Mouse (Mus musculus) limb, embryonic 15.5 days (tissue): ENCODE measurements around the gene Tom1l1. TPM values are rescaled to one million over a fixed set of nuclear protein-coding genes. Genes with fewer than 3 reads are reported as not detected.
A peak's percentile ranks its signal among the peaks of the same experiment; 100 is the strongest.

Experiments
- ATAC-seq: fragments of 200-750 bp; cut with Nextera tagmentation; 2 replicates; pipeline ENCODE4 v1.8.0; 2017; ENCODE audit warnings: low read depth, moderate TSS enrichment; ENCODE audit not compliant: insufficient number of reproducible peaks, low FRiP score, low TSS enrichment
- H3K27ac ChIP-seq: fragments of 300-500 bp; sonication (generic); 2 replicates; pipeline ENCODE4 v1.5.1; 2015; ENCODE audit warnings: moderate library complexity, mild to moderate bottlenecking, inconsistent platforms
- H3K27me3 ChIP-seq: fragments of 300-500 bp; sonication (generic); 2 replicates; pipeline ENCODE4 v1.6.1; 2015; ENCODE audit warnings: inconsistent platforms
- H3K36me3 ChIP-seq: fragments of 300-500 bp; sonication (generic); 2 replicates; pipeline ENCODE4 v1.6.1; 2015; ENCODE audit warnings: inconsistent platforms
- H3K4me1 ChIP-seq: fragments of 300-500 bp; sonication (generic); 2 replicates; pipeline ENCODE4 v1.6.1; 2015; ENCODE audit warnings: inconsistent platforms
- H3K4me2 ChIP-seq: fragments of 300-500 bp; sonication (generic); 2 replicates; pipeline ENCODE4 v1.6.1; 2015; ENCODE audit warnings: mild to moderate bottlenecking, inconsistent platforms
- H3K4me3 ChIP-seq: fragments of 300-500 bp; sonication (generic); 2 replicates; pipeline ENCODE4 v1.5.1; 2015; ENCODE audit warnings: mild to moderate bottlenecking, inconsistent platforms
- H3K9ac ChIP-seq: fragments of 300-500 bp; sonication (generic); 2 replicates; pipeline ENCODE4 v1.6.1; 2015; ENCODE audit warnings: inconsistent platforms
- H3K9me3 ChIP-seq: fragments of 300-500 bp; sonication (generic); 2 replicates; pipeline ENCODE4 v1.6.1; 2016; ENCODE audit warnings: inconsistent platforms
- WGBS: fragments of 180-500 bp; shearing (Covaris S2); methylation state at CpG from one replicate; pipeline ENCODE4 v1.1.7; 2015; 5-methylcytosine and 5-hydroxymethylcytosine counted together
- polyA plus RNA-seq: library from polyadenylated mRNA; unstranded; fragments of >200 nt; fragmentation: Nextera tagmentation; extraction: Ambion mirVana; gene quantifications from 2 replicates; pipeline ENCODE4 v1.2.1, GENCODE M21; 2015

Tom1l1 gene
- polyA plus RNA-seq, 1 experiment from 2014 or later = 35.9 TPM

- Histone ChIP-seq H3K9ac (no peak overlapping the region), H3K4me3 (no peak overlapping the region), H3K27me3 (no peaks in the 10 kb centered on the region), H3K4me2 (no peak overlapping the region), H3K27ac (no peak overlapping the region), H3K9me3 (no peaks in the 10 kb centered on the region), H3K36me3 (no peaks in the 10 kb centered on the region), H3K4me1 (peaks cover 15% of the 10 kb centered on the region)
- no peak for ATAC-seq
- 50% methylated on average over 6 of the region's 6 CpGs for WGBS
Observed at GRCm38 (mm10) chr11:90690361-90690760, 2.2 kb upstream of the Tom1l1 start.

DNA sequence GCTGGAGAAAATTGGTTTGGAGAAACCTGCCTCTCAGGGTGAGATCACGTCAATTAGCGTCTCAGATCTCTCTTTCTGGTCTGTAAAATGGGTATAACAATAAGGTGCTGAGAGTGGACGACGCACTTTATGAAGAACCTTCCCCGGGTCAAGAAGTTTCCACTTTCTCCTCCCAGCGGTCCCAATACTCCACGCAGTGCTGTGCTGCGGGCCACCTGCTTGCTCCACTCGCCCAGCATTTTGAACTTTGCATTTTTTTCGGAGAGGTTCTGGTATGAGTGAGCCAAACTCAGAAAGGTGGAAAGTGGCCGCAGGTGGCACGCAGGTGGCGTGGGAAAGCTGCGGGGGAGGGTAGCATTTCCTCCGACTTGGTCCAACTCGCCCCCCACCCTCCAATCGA, 1.1 kb downstream of the Tom1l1 start:
- WGBS = 1% methylated on average over 17 of the region's 17 CpGs
- ATAC-seq = no peak
- H3K4me3 ChIP-seq = peak overlapping the region; percentile 62
- H3K9me3 ChIP-seq = no peaks in the 10 kb centered on the region
- peak overlapping the region; percentile 47 for H3K27ac ChIP-seq
- H3K9ac ChIP-seq = peak overlapping the region; percentile 39
- peaks cover 15% of the 10 kb centered on the region for H3K4me1 ChIP-seq
- H3K27me3 ChIP-seq = no peaks in the 10 kb centered on the region
- no peaks in the 10 kb centered on the region for H3K36me3 ChIP-seq
- peak overlapping the region; percentile 92 for H3K4me2 ChIP-seq

DNA sequence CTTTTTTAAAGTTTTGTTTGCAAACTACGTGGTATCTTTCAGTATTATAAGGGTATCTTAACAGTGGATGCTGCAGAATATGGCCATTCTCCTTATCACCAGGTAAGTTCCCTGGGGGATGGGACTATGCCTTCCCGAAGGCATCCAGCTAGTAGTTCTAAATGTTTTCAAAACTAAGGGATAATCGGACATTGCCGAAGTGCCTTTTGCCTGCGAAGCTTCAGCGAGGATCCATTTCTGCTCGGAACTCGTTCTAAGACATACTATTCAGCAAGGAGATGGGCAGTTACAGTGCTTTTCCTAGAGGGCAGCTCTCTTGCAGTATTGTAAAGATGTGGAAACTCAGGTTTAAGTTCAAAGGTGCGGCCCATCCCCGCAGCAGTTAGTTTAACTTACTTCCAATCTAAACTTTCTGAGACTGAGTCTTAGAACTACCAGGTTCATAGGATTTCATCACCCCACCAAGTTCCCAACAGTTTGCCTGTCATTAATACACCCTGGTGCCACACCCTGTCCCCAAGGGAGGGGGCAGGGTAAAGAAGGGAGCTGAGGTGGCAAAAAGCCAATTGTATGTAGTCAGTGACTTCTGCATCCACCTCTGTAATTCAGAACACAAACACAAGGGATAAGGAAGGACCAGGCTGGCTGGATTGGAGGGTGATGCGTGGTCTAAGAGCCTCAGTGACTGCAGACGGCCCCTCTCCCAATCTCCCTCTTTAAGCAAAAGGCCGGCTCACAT, 1.7 kb downstream of the Tom1l1 start:
- no peak for ATAC-seq

GRCm38 (mm10) chr11:90685196-90685595, 3.0 kb downstream of the Tom1l1 start:
- Histone ChIP-seq H3K4me3 (no peak overlapping the region), H3K36me3 (no peaks in the 10 kb centered on the region), H3K4me1 (peaks cover 15% of the 10 kb centered on the region), H3K27ac (no peak overlapping the region), H3K27me3 (no peaks in the 10 kb centered on the region), H3K9me3 (no peaks in the 10 kb centered on the region), H3K9ac (no peak overlapping the region), H3K4me2 (no peak overlapping the region)
- 70% methylated on average over 6 of the region's 6 CpGs for WGBS
- no peak for ATAC-seq

More for the DNA sequence above, 1.7 kb downstream of the Tom1l1 start:
- Histone ChIP-seq H3K36me3 (no peaks in the 10 kb centered on the region), H3K4me3 (peak overlapping the region; percentile 62), H3K9me3 (no peaks in the 10 kb centered on the region), H3K27me3 (no peaks in the 10 kb centered on the region), H3K27ac (no peak overlapping the region), H3K9ac (peak overlapping the region; percentile 39), H3K4me1 (peaks cover 15% of the 10 kb centered on the region), H3K4me2 (peak overlapping the region; percentile 92)
- WGBS = 70% methylated on average over 13 of the region's 13 CpGs

- no peak for ATAC-seq
- Histone ChIP-seq H3K9me3 (no peaks in the 10 kb centered on the region), H3K4me1 (peaks cover 15% of the 10 kb centered on the region), H3K4me2 (no peak overlapping the region), H3K36me3 (no peaks in the 10 kb centered on the region), H3K9ac (no peak overlapping the region), H3K4me3 (no peak overlapping the region), H3K27me3 (no peaks in the 10 kb centered on the region), H3K27ac (no peak overlapping the region)
- 56% methylated on average over 6 of the region's 6 CpGs for WGBS
Observed at GRCm38 (mm10) chr11:90684765-90685164, 3.4 kb downstream of the Tom1l1 start.

GRCm38 (mm10) chr11:90681171-90681570, 7.0 kb downstream of the Tom1l1 start:
- no peak for ATAC-seq

GRCm38 (mm10) chr11:90678582-90678981, 9.6 kb downstream of the Tom1l1 start:
- H3K9ac ChIP-seq = no peak overlapping the region
- no peaks in the 10 kb centered on the region for H3K9me3 ChIP-seq
- H3K4me2 ChIP-seq = no peak overlapping the region
- 0 out of 2 replicates have a peak, but pooled peaks cover 4% of the 10 kb centered on the region for H3K36me3 ChIP-seq
- no peak for ATAC-seq
- WGBS = 85% methylated on average over 5 of the region's 5 CpGs
- no peaks in the 10 kb centered on the region for H3K4me1 ChIP-seq
- no peak overlapping the region for H3K27ac ChIP-seq
- no peak overlapping the region for H3K4me3 ChIP-seq
- H3K27me3 ChIP-seq = no peaks in the 10 kb centered on the region

More at GRCm38 (mm10) chr11:90681171-90681570, 7.0 kb downstream of the Tom1l1 start:
- Histone ChIP-seq H3K9me3 (no peaks in the 10 kb centered on the region), H3K4me3 (no peak overlapping the region), H3K4me1 (no peaks in the 10 kb centered on the region), H3K36me3 (no peaks in the 10 kb centered on the region), H3K27me3 (no peaks in the 10 kb centered on the region), H3K9ac (no peak overlapping the region), H3K4me2 (no peak overlapping the region), H3K27ac (no peak overlapping the region)

- H3K27ac ChIP-seq = no peak overlapping the region
Observed at GRCm38 (mm10) chr11:90677771-90678288, 10.3 kb downstream of the Tom1l1 start.

GRCm38 (mm10) chr11:90677027-90677426, 11.1 kb downstream of the Tom1l1 start:
- ATAC-seq = no peak
- H3K4me3 ChIP-seq = no peak overlapping the region

More at GRCm38 (mm10) chr11:90677771-90678288, 10.3 kb downstream of the Tom1l1 start:
- H3K9ac ChIP-seq = no peak overlapping the region
- no peak for ATAC-seq
- H3K4me1 ChIP-seq = no peaks in the 10 kb centered on the region
- WGBS = 91% methylated on average over 8 of the region's 8 CpGs
- no peaks in the 10 kb centered on the region for H3K27me3 ChIP-seq
- H3K9me3 ChIP-seq = no peaks in the 10 kb centered on the region
- H3K4me2 ChIP-seq = no peak overlapping the region
- H3K36me3 ChIP-seq = 0 out of 2 replicates have a peak, but pooled peaks cover 6% of the 10 kb centered on the region
- H3K4me3 ChIP-seq = no peak overlapping the region

GRCm38 (mm10) chr11:90675479-90676110, 12.6 kb downstream of the Tom1l1 start:
- Histone ChIP-seq H3K9me3 (no peaks in the 10 kb centered on the region), H3K4me1 (no peaks in the 10 kb centered on the region), H3K4me3 (no peak overlapping the region), H3K36me3 (0 out of 2 replicates have a peak, but pooled peaks cover 8% of the 10 kb centered on the region), H3K27ac (no peak overlapping the region), H3K27me3 (no peaks in the 10 kb centered on the region), H3K9ac (no peak overlapping the region), H3K4me2 (no peak overlapping the region)
- no peak for ATAC-seq
- 74% methylated on average over 5 of the region's 5 CpGs for WGBS

More at GRCm38 (mm10) chr11:90677027-90677426, 11.1 kb downstream of the Tom1l1 start:
- H3K9ac ChIP-seq = no peak overlapping the region
- no peak overlapping the region for H3K27ac ChIP-seq
- H3K27me3 ChIP-seq = no peaks in the 10 kb centered on the region
- H3K9me3 ChIP-seq = no peaks in the 10 kb centered on the region
- H3K4me1 ChIP-seq = no peaks in the 10 kb centered on the region
- 0 out of 2 replicates have a peak, but pooled peaks cover 8% of the 10 kb centered on the region for H3K36me3 ChIP-seq
- WGBS = 92% methylated on average over 7 of the region's 7 CpGs
- H3K4me2 ChIP-seq = no peak overlapping the region

- Histone ChIP-seq H3K27me3 (no peaks in the 10 kb centered on the region), H3K4me1 (peaks cover 37% of the 10 kb centered on the region), H3K9ac (no peak overlapping the region), H3K4me3 (no peak overlapping the region), H3K9me3 (no peaks in the 10 kb centered on the region), H3K36me3 (peaks cover 5% of the 10 kb centered on the region; the same call in 1 of the 2 replicates), H3K27ac (no peak overlapping the region), H3K4me2 (no peak overlapping the region)
- WGBS = 69% methylated on average over 6 of the region's 6 CpGs
- no peak for ATAC-seq
Observed at GRCm38 (mm10) chr11:90667325-90667724, 20.8 kb downstream of the Tom1l1 start.

DNA sequence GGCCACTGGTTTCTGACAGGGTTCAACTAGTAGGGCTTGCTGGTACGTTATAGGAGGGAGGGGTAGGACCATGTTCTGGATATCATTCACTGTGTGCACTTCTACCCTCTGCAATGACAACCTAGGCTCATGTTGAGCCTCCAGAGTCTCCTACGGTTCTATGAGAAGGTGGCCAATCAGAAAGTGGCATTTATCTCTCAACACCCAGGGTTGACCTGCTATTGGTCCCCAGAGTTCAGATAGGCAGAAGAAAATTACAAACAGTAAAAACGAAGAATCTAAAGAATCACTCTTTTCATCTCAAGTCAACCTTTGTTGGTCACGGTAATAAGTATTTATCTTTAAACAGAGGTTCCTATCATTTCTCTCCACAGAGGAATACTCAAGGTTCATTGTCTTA, 21.2 kb downstream of the Tom1l1 start:
- no peak overlapping the region for H3K4me2 ChIP-seq
- no peak for ATAC-seq
- H3K27ac ChIP-seq = no peak overlapping the region
- peaks cover 38% of the 10 kb centered on the region for H3K4me1 ChIP-seq
- no peaks in the 10 kb centered on the region for H3K27me3 ChIP-seq
- no peak overlapping the region for H3K4me3 ChIP-seq
- peaks cover 5% of the 10 kb centered on the region; the same call in 1 of the 2 replicates for H3K36me3 ChIP-seq
- WGBS = 80% methylated on average over 4 of the region's 4 CpGs
- H3K9me3 ChIP-seq = no peaks in the 10 kb centered on the region
- H3K9ac ChIP-seq = no peak overlapping the region
